Mouse (Mus musculus) lung, postnatal 25 days (tissue): ENCODE data around the gene Mbip.

Experiments used
- DNase-seq: peaks from one replicate; pipeline ENCODE4 v3.0.0; 2022; ENCODE audit warnings: low spot score

The Mbip gene

DNA sequence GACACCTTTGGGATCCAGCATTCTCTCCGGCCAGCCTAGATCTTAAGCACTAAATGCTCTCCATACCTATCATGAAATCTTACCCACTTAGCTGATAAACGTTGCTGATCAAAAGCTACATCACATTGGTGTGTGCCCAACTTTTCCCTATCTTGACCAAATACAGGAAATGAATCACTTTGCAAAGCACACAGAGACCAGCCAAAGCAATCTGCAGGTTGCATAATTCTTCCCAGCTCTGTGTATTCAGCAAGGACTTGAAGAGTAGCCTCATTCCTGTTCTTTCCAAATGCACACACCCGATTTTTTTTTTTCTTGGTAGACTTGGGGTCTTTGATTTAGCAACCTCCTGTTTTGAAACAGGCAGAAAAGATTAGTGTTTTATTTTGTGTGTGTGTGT, 57.1 kb downstream of the Mbip start:
- peak; percentile 88 for DNase-seq

- no peak for DNase-seq
Measured at GRCm38 (mm10) chr12:56286828-56287227, 58.9 kb downstream of the Mbip start.

- DNase-seq, result no peak
Measured at GRCm38 (mm10) chr12:56284210-56284609, 61.5 kb downstream of the Mbip start.

GRCm38 (mm10) chr12:56281649-56282048, 64.0 kb downstream of the Mbip start:
- peak; percentile 84 for DNase-seq
